Mouse (Mus musculus) ES-E14 (cell line): ENCODE data around the gene Pgap3. TPM values are rescaled to one million over a fixed set of nuclear protein-coding genes. Genes with fewer than 3 reads are reported as not detected.

Experiments
- DNase-seq: peaks from one replicate; pipeline ENCODE4 v3.0.0-alpha.2; 2013; ENCODE audit warnings: low read depth, low spot score
- H3K27ac ChIP-seq: 2 replicates; pipeline ENCODE4 v1.5.1; 2012; ENCODE audit warnings: low read depth, mild to moderate bottlenecking, low read length, moderate library complexity, mixed read lengths; ENCODE audit not compliant: poor library complexity, insufficient read depth, severe bottlenecking
- H3K36me3 ChIP-seq: 2 replicates; pipeline ENCODE4 v1.6.1; 2012; ENCODE audit warnings: mild to moderate bottlenecking, low read length, moderate library complexity, mixed read lengths; ENCODE audit not compliant: control insufficient read depth, poor library complexity, insufficient read depth, severe bottlenecking
- H3K4me1 ChIP-seq, 2 experiments: fragments of 150-350 bp in 1 of 2; sonication (generic) in 1 of 2; 2 replicates each; pipeline ENCODE4 v1.6.1; 2012; ENCODE audit warnings: low read length in 2 of 2, mild to moderate bottlenecking in 1 of 2, mixed read lengths in 1 of 2; ENCODE audit not compliant: control insufficient read depth in 2 of 2, insufficient read depth in 2 of 2, poor library complexity in 1 of 2
- H3K4me3 ChIP-seq, 2 experiments: fragments of 150-350 bp in 1 of 2; sonication (generic) in 1 of 2; 2 replicates each; pipeline ENCODE4 v1.5.1; 2012; ENCODE audit warnings: low read length in 2 of 2, low read depth in 1 of 2, mild to moderate bottlenecking in 1 of 2, mixed read lengths in 1 of 2; ENCODE audit not compliant: insufficient read depth in 1 of 2, poor library complexity in 1 of 2, severe bottlenecking in 1 of 2
- H3K9ac ChIP-seq: 2 replicates; pipeline ENCODE4 v1.6.1; 2012; ENCODE audit warnings: low read depth, mild to moderate bottlenecking, low read length, mixed read lengths; ENCODE audit not compliant: poor library complexity, insufficient read depth, severe bottlenecking
- H3K9me3 ChIP-seq: fragments of 150-350 bp; sonication (generic); 2 replicates; pipeline ENCODE4 v1.6.1; 2012; ENCODE audit warnings: low read depth, mild to moderate bottlenecking, low read length; ENCODE audit not compliant: control insufficient read depth, insufficient read depth
- CHD2 ChIP-seq: IDR thresholded peaks from 2 replicates; pipeline ENCODE4 v1.6.1; 2014; ENCODE audit warnings: mild to moderate bottlenecking, low read depth, low read length, inconsistent platforms
- HCFC1 ChIP-seq: IDR thresholded peaks from 2 replicates; pipeline ENCODE4 v1.6.1; 2012; ENCODE audit warnings: low read length, inconsistent platforms, borderline replicate concordance; ENCODE audit not compliant: insufficient read depth
- MAFK ChIP-seq: IDR thresholded peaks from 2 replicates; pipeline ENCODE4 v1.6.1; 2014; ENCODE audit warnings: mild to moderate bottlenecking, low read depth, low read length, inconsistent platforms; ENCODE audit not compliant: insufficient read depth
- ZC3H11A ChIP-seq: IDR thresholded peaks from 2 replicates; pipeline ENCODE4 v1.6.1; 2012; ENCODE audit warnings: low read depth, mild to moderate bottlenecking, inconsistent platforms, low read length, borderline replicate concordance
- ZNF384 ChIP-seq: IDR thresholded peaks from 2 replicates; pipeline ENCODE4 v1.6.1; 2012; ENCODE audit warnings: low read depth, low read length, inconsistent platforms
- in situ Hi-C, 2 experiments: fragments of 600-800 bp; cut with MboI; formaldehyde crosslinking; loops; one replicate each; pipeline ENCODE4 v1.15.1; 2025; ENCODE audit warnings: low sequenced_read_pairs in 2 of 2, inconsistent platforms in 1 of 2; ENCODE audit not compliant: unreplicated experiment in 2 of 2
- total RNA-seq: library from RNA; depleted of rRNA; stranded (reverse); fragments of 300-350 nt; gene quantifications from 2 replicates; pipeline ENCODE4 v1.2.3, GENCODE M21; 2012

The Pgap3 gene
- total RNA-seq, 1 experiment: 7.4 TPM

DNA sequence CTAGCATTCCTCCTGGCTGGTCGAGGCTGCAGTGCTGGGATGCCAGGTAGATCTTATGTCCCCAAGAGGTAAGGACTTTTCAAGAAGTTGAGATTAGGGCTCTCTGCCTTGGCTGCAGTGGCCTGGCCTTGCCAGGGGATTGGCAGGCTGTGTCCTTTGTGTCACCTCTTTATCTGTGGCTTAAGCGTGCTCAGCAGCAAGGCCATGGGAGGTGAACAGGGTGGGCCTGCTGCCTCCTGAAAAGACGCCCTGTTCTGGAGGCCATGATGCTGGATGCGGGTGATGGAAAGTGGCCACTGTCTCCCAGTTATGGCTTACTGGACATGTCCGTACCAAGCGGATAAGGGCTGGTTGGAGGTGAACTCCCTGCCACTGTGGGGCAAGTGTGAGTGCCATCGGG is 20.9 kb downstream of the Pgap3 start:
- Histone ChIP-seq H3K9me3 (no peaks in the 10 kb centered on the region), H3K27ac (no peak overlapping the region), H3K4me1 (peaks cover 0 to 4% of the 10 kb centered on the region in 2 experiments; a peak in 1 of 4 replicates), H3K36me3 (peaks cover 25% of the 10 kb centered on the region; the same call in 1 of the 2 replicates), H3K9ac (no peak overlapping the region), H3K4me3 (no peak overlapping the region)
- in situ Hi-C loops: no loop called here
- no peak for TF ChIP-seq ZC3H11A
- no peak for TF ChIP-seq CHD2
- TF ChIP-seq MAFK: no peak
- TF ChIP-seq ZNF384: no peak
- no peak for TF ChIP-seq HCFC1
- DNase-seq: no peak

DNA sequence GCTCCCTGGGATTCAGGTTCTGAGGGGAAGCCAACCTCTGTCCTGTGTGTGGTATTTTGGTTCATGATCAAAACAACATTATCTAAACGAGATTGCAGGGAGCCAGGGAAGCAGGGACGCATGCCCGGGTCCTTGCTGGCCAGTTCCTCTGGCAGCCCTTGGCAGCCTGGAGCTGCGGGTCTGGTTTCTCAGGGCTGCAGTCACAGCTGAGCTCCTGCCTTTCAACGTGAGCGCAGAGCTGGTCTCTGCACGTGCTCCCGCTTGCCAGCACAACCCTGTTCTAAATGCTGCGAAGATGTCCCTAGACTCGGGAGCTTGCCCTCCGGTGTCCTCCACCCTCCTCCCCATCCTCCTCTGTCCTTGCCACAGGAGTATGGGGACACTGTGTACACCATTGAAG is 22.5 kb downstream of the Pgap3 start:
- Histone ChIP-seq H3K4me3 (no peak overlapping the region), H3K9me3 (no peaks in the 10 kb centered on the region), H3K9ac (no peak overlapping the region), H3K27ac (no peak overlapping the region), H3K4me1 (no peaks in the 10 kb centered on the region), H3K36me3 (peaks cover 27% of the 10 kb centered on the region; the same call in 1 of the 2 replicates)
- no peak for TF ChIP-seq CHD2
- TF ChIP-seq ZNF384: no peak
- TF ChIP-seq ZC3H11A: no peak
- no peak for TF ChIP-seq MAFK
- TF ChIP-seq HCFC1: no peak
- no peak for DNase-seq
- in situ Hi-C loops: no loop called here

DNA sequence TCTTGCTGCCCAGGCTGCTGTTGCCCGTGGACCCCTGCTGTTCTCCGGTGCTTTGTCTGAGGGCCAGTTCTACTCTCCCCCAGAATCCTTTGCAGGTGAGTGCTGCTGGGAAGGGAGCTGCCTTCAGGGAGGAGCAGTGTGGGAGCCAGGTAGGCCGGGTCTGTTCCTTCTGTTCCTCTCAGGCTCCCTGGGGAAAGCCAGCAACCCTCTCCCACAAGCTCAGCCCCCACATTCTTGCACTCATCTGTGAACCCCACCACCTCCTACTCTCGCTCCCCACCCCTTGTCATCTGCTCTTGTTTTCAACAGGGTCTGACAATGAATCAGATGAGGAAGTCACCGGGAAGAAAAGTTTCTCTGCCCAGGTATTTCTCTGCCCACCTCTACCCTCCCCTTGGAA is 23.5 kb downstream of the Pgap3 start:
- Histone ChIP-seq H3K4me1 (peaks cover 0 to 6% of the 10 kb centered on the region in 2 experiments; a peak in 1 of 4 replicates), H3K36me3 (peaks cover 29% of the 10 kb centered on the region; the same call in 1 of the 2 replicates), H3K27ac (no peak overlapping the region), H3K9ac (no peak overlapping the region), H3K9me3 (no peaks in the 10 kb centered on the region), H3K4me3 (no peak overlapping the region)
- DNase-seq: no peak
- in situ Hi-C loops: no loop called here
- TF ChIP-seq CHD2: no peak
- no peak for TF ChIP-seq ZNF384
- no peak for TF ChIP-seq HCFC1
- TF ChIP-seq MAFK: no peak
- TF ChIP-seq ZC3H11A: no peak

DNA sequence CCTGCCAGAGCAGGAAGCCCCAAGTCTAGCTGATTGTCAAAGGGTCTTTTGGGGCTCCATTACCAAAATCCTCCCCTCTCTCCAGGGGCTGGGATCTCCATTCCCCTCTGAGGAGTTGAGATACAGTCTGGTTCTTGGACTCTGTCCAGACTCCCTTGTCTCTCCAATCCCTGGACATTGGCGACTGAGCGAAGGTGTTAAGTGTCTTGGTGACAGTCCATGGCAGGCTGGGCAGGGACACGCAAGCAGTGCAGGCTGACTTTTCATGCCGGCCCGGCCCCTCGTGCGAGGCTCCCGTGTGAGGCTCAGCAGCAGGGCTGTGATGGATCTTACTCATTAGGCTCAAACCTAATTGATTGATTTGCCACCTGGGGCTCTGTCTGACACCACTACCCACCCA is 26.0 kb downstream of the Pgap3 start:
- Histone ChIP-seq H3K4me3 (no peak overlapping the region), H3K36me3 (peaks cover 23% of the 10 kb centered on the region; the same call in 1 of the 2 replicates), H3K9ac (no peak overlapping the region), H3K4me1 (peaks cover 0 to 18% of the 10 kb centered on the region in 2 experiments; a peak in 2 of 4 replicates), H3K9me3 (no peaks in the 10 kb centered on the region), H3K27ac (no peak overlapping the region)
- no peak for TF ChIP-seq HCFC1
- TF ChIP-seq ZC3H11A: no peak
- no peak for TF ChIP-seq CHD2
- in situ Hi-C loops: no loop called here
- DNase-seq: no peak

DNA sequence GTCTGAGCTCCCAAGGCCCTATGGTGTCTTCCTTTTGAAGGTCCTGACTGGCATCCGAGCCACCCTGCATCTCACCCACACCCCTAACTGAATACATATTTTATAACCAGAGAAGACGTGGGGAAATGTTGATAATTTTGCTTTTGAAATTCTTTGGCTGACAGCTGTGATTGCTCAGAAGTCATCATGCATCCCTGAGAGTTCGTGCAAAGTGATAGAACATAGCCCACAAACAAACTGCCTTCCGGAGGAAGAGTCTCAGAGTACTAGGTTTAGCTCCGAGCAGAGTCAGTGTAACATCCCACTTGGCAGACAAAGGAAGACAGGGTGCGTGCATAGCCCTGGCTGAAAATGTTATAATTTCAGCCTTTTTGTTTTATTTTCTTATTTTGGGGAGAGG is 27.0 kb downstream of the Pgap3 start:
- Histone ChIP-seq H3K9ac (no peak overlapping the region), H3K4me3 (no peak overlapping the region), H3K36me3 (peaks cover 13% of the 10 kb centered on the region; the same call in 1 of the 2 replicates), H3K27ac (no peak overlapping the region), H3K4me1 (peaks cover 0 to 18% of the 10 kb centered on the region in 2 experiments; a peak in 2 of 4 replicates), H3K9me3 (no peaks in the 10 kb centered on the region)
- DNase-seq: no peak
- TF ChIP-seq MAFK (no peak), ZC3H11A (no peak), HCFC1 (no peak), CHD2 (no peak), ZNF384 (no peak)
- in situ Hi-C loops: no loop called here
